Mouse (Mus musculus): Measurements from ENCODE around the gene Ppp1r12a.

DNA sequence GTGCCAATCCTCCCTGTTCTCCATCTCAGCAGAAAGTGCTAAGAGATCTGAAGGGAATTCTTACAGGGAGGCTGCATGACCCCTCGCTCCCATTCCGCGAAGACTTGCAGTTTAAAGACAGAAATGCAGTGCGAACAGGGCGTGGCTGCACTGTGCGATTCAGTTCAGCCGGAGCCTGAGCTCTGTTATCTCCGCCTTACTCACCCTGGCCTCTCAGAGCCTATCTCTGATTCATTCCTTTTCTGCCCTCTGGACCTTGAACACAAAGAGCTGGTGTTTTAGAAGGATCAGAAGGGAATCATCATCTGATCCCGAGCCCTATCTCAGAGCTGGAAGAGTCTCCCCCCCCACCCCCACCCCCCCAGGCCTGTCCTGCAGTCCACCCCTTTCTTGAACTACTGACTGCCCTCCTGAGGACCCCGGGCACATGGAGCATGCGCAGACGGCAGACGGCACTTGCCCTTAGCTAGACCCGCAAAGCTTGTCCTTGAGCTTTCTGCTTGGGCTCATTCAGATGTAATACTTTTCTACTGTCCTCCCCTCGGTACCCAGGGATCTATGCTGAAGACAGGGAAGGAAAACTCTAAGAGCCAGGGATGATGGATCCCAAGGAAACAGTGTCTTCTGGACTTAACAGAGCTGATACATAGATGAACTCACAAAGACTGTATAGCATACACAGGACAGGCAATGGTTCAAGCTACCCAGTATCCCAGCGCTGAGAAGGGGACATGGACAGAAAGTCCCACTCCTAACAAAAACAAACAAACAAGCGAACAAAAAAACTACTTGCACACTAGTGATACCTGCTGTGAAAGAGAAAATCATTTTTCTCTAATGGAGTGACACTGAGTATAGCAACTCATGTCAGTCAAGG is 48.4 kb upstream of the Ppp1r12a start:
- no peak for TF ChIP-seq CTCF (IDR thresholded peaks at IDR 0.05)
- TF ChIP-seq POLR2A (IDR thresholded peaks at IDR 0.05; ENCODE audit: insufficient read depth, low read depth, low read length) = no peak
- no peak for TF ChIP-seq EP300 (IDR thresholded peaks at IDR 0.05; ENCODE audit: insufficient read depth, low read depth, low read length)
